Mouse (Mus musculus): ENCODE results near the gene Pafah1b2. TPM values are rescaled to one million over a fixed set of nuclear protein-coding genes. Genes with fewer than 3 reads are reported as not detected.

Pafah1b2 gene
- polyA plus RNA-seq, 1 experiment from 2014 or later = 138 TPM

GRCm38 (mm10) chr9:45984409-45985228, 27.9 kb downstream of the Pafah1b2 start:
- CTCF ChIA-PET = no interaction called here
- in situ Hi-C loops (cut with MboI; ENCODE audit: low pct_unique_long_range_greater_than_20kb) = no loop called here
- peak; percentile 81 for ATAC-seq
- POLR2A ChIA-PET = no interaction called here
- DNase-seq (ENCODE audit: low read depth, low spot score) = no peak
- H3K27me3 ChIP-seq = no peaks in the 10 kb centered on the region
- no peak for TF ChIP-seq CTCF (IDR thresholded peaks at IDR 0.05)

GRCm38 (mm10) chr9:45983676-45984408, 28.6 kb downstream of the Pafah1b2 start:
- POLR2A ChIA-PET = interaction anchor here (1.1 kb wide), 1 partner anchor 205 kb away, joined by 4 read pairs; no protein-coding TSS in a partner anchor
- in situ Hi-C loops (cut with MboI; ENCODE audit: low pct_unique_long_range_greater_than_20kb) = no loop called here
- CTCF ChIA-PET = no interaction called here
- peak; percentile 46 for TF ChIP-seq CTCF (IDR thresholded peaks at IDR 0.05)
- H3K27me3 ChIP-seq = no peaks in the 10 kb centered on the region
- ATAC-seq (no peak), DNase-seq (ENCODE audit: low read depth, low spot score) (no peak)

- DNase-seq (ENCODE audit: low read depth, low spot score) (no peak), ATAC-seq (no peak)
- POLR2A ChIA-PET = interaction anchor here (1.5 kb wide), 1 partner anchor 15 kb away, joined by 5 read pairs; no protein-coding TSS in a partner anchor
- no peaks in the 10 kb centered on the region for H3K27me3 ChIP-seq
- CTCF ChIA-PET = interaction anchor here (1.1 to 1.5 kb wide), 2 partner anchors 11 to 24 kb away, joined by 3 to 4 read pairs; no protein-coding TSS in a partner anchor
- TF ChIP-seq CTCF (IDR thresholded peaks at IDR 0.05) = peak; percentile 47
- in situ Hi-C loops (cut with MboI; ENCODE audit: low pct_unique_long_range_greater_than_20kb) = no loop called here
Measured at GRCm38 (mm10) chr9:45981331-45981730, 31.2 kb downstream of the Pafah1b2 start.

GRCm38 (mm10) chr9:45980611-45981010, 31.9 kb downstream of the Pafah1b2 start:
- ATAC-seq (no peak), DNase-seq (ENCODE audit: low read depth, low spot score) (no peak)
- no peaks in the 10 kb centered on the region for H3K27me3 ChIP-seq
- ChIA-PET POLR2A (interaction anchor here (1.5 kb wide), 1 partner anchor 14 kb away, joined by 5 read pairs; no protein-coding TSS in a partner anchor), CTCF (interaction anchor here (1.5 kb wide), 1 partner anchor 23 kb away, joined by 4 read pairs; no protein-coding TSS in a partner anchor)
- no peak for TF ChIP-seq CTCF (IDR thresholded peaks at IDR 0.05)
- in situ Hi-C loops (cut with MboI; ENCODE audit: low pct_unique_long_range_greater_than_20kb) = no loop called here

GRCm38 (mm10) chr9:45979778-45980177, 32.7 kb downstream of the Pafah1b2 start:
- no peak for ATAC-seq
- in situ Hi-C loops (cut with MboI; ENCODE audit: low pct_unique_long_range_greater_than_20kb) = no loop called here
- TF ChIP-seq CTCF (IDR thresholded peaks at IDR 0.05) = no peak
- POLR2A ChIA-PET = no interaction called here
- no peak for DNase-seq (ENCODE audit: low read depth, low spot score)
- H3K27me3 ChIP-seq = no peaks in the 10 kb centered on the region
- CTCF ChIA-PET = interaction anchor here (1.5 kb wide), 1 partner anchor 22 kb away, joined by 4 read pairs; no protein-coding TSS in a partner anchor

- TF ChIP-seq CTCF (IDR thresholded peaks at IDR 0.05) = peak; percentile 38
- no peak for DNase-seq (ENCODE audit: low read depth, low spot score)
- H3K27me3 ChIP-seq = no peaks in the 10 kb centered on the region
- in situ Hi-C loops (cut with MboI; ENCODE audit: low pct_unique_long_range_greater_than_20kb) = no loop called here
- no peak for ATAC-seq
- POLR2A ChIA-PET = no interaction called here
- CTCF ChIA-PET = interaction anchor here (1.1 to 1.4 kb wide), 2 partner anchors 10 kb away, joined by 4 to 5 read pairs; no protein-coding TSS in a partner anchor
Measured at GRCm38 (mm10) chr9:45976884-45977283, 35.6 kb downstream of the Pafah1b2 start.

- no peaks in the 10 kb centered on the region for H3K27me3 ChIP-seq
- ATAC-seq (no peak), DNase-seq (ENCODE audit: low read depth, low spot score) (no peak)
- in situ Hi-C loops (cut with MboI; ENCODE audit: low pct_unique_long_range_greater_than_20kb) = no loop called here
- TF ChIP-seq CTCF (IDR thresholded peaks at IDR 0.05) = no peak
- POLR2A ChIA-PET = no interaction called here
- CTCF ChIA-PET = no interaction called here
Measured at GRCm38 (mm10) chr9:45963577-45963976, 48.9 kb downstream of the Pafah1b2 start.

GRCm38 (mm10) chr9:45961855-45962254, 50.6 kb downstream of the Pafah1b2 start:
- DNase-seq (ENCODE audit: low read depth, low spot score) (no peak), ATAC-seq (no peak)
- H3K27me3 ChIP-seq = no peaks in the 10 kb centered on the region
- POLR2A ChIA-PET = no interaction called here
- no peak for TF ChIP-seq CTCF (IDR thresholded peaks at IDR 0.05)
- in situ Hi-C loops (cut with MboI; ENCODE audit: low pct_unique_long_range_greater_than_20kb) = no loop called here
- CTCF ChIA-PET = no interaction called here

- ChIA-PET POLR2A (no interaction called here), CTCF (no interaction called here)
- in situ Hi-C loops (cut with MboI; ENCODE audit: low pct_unique_long_range_greater_than_20kb) = no loop called here
- DNase-seq (ENCODE audit: low read depth, low spot score) = no peak
- TF ChIP-seq CTCF (IDR thresholded peaks at IDR 0.05) = no peak
- H3K27me3 ChIP-seq = no peaks in the 10 kb centered on the region
- no peak for ATAC-seq
Measured at GRCm38 (mm10) chr9:45959661-45960060, 52.8 kb downstream of the Pafah1b2 start.

GRCm38 (mm10) chr9:45958851-45959250, 53.6 kb downstream of the Pafah1b2 start:
- in situ Hi-C loops (cut with MboI; ENCODE audit: low pct_unique_long_range_greater_than_20kb) = no loop called here
- ChIA-PET POLR2A (interaction anchor here (1.1 to 1.2 kb wide), 2 partner anchors 8 to 12 kb away, joined by 3 to 5 read pairs; no protein-coding TSS in a partner anchor), CTCF (no interaction called here)

More at GRCm38 (mm10) chr9:45958851-45959250, 53.6 kb downstream of the Pafah1b2 start:
- H3K27me3 ChIP-seq = no peaks in the 10 kb centered on the region
- no peak for ATAC-seq
- no peak for TF ChIP-seq CTCF (IDR thresholded peaks at IDR 0.05)
- no peak for DNase-seq (ENCODE audit: low read depth, low spot score)

All from Patski (cell line).